Mouse (Mus musculus) lung, adult 2 months (tissue): ENCODE data around the gene Limk2.

Source experiments
- CTCF ChIP-seq: fragments of 200-500 bp; IDR thresholded peaks from 2 replicates; pipeline ENCODE4 v1.5.1; 2011; ENCODE audit warnings: mild to moderate bottlenecking, low read length, control low read depth; ENCODE audit not compliant: insufficient read depth
- POLR2A ChIP-seq: fragments of 200-500 bp; IDR thresholded peaks from 2 replicates; pipeline ENCODE4 v1.6.1; 2011; ENCODE audit warnings: low read depth, mild to moderate bottlenecking, control low read depth, low read length, borderline replicate concordance; ENCODE audit errors: extremely low read depth

DNA sequence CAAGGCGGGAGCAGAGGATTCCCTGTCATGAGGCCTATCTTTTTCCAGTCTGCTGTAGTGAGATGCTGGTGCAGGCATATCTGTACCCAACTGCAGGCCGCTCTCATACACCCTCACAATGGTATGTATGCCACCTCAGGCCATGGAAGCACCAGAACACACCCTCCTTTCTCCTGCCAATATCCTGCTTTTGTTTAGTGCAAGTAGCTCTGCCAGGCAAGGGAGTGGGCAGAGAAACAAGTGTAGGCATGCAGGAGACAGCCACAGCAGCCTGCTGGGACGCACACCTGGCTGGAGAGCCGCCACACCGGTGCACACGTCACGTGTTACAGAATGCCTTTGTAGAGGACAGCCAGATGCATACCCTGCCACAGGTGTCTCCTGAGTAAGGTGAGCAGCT lies 42.6 kb downstream of the Limk2 start:
- TF ChIP-seq CTCF (no peak), POLR2A (no peak)
